Mouse (Mus musculus): ENCODE results near the gene Inka1.

GRCm38 (mm10) chr9:107968531-107968930, 17.1 kb downstream of the Inka1 start:
- TF ChIP-seq POLR2A (IDR thresholded peaks at IDR 0.05; ENCODE audit: borderline replicate concordance, extremely low read depth, low read depth, low read length) (no peak), CTCF (IDR thresholded peaks at IDR 0.05; ENCODE audit: insufficient read depth, low read length) (no peak)
